Mouse (Mus musculus): ENCODE data around the gene Usp24.

- no peak for TF ChIP-seq CTCF (IDR thresholded peaks at IDR 0.05; ENCODE audit: low read depth)
- TF ChIP-seq EP300 (optimal IDR thresholded peaks at IDR 0.05), result no peak
Observed at GRCm38 (mm10) chr4:106453516-106453915, 137.5 kb downstream of the Usp24 start.

Data from stomach, postnatal 0 days (tissue).